ENCODE assay signal across 20 mouse cellular contexts in genomic region chr2:18958044-18958443, GRCm38 (mm10). TPM values are rescaled to one million over a fixed set of nuclear protein-coding genes. Genes with fewer than 3 reads are reported as not detected.
A peak's percentile ranks its signal among the peaks of the same experiment; 100 is the strongest.
DNase-seq lines count a peak whose midpoint lies in the region; ATAC-seq and TF ChIP-seq lines count a peak whose summit lies in the region.
"Had no signal": no experiment of that assay in that cellular context is flagged by ENCODE, and none has a peak within 500 bp of the region (broad histone marks: within the 10 kb centered on the region; RNA-seq: fewer than 3 reads in every experiment).

No protein-coding gene starts in this region.

- no peak for TF ChIP-seq EP300 in heart, adult 2 months (IDR thresholded peaks at IDR 0.05; ENCODE audit: insufficient read depth, low read depth, low read length)
- TF ChIP-seq EP300 in CH12.LX (IDR thresholded peaks at IDR 0.05; ENCODE audit: low read length) = no peak

- H3K4me1 ChIP-seq in heart, embryonic 13.5 days = peaks cover 55% of the 10 kb centered on the region
- peaks cover 9% of the 10 kb centered on the region for H3K4me1 ChIP-seq in heart, adult 2 months (ENCODE audit: control insufficient read depth, insufficient read depth, low read length)
- H3K4me1 ChIP-seq in megakaryocyte, embryonic 14.5 days = peaks cover 100% of the 10 kb centered on the region
- peaks cover 19 to 95% of the 10 kb centered on the region in 2 experiments for H3K4me1 ChIP-seq in CH12.LX (ENCODE audit: control insufficient read depth in 1 of 2, insufficient read depth in 2 of 2)
- H3K4me1 ChIP-seq in intestine, embryonic 15.5 days (replicated peaks) = no peaks in the 10 kb centered on the region
- H3K4me1 ChIP-seq: hindbrain, embryonic 15.5 days had no signal

- no peak overlapping the region for H3K27ac ChIP-seq in heart, embryonic 13.5 days (replicated peaks)
- no peak overlapping the region for H3K27ac ChIP-seq in heart, adult 2 months
- H3K27ac ChIP-seq in CH12.LX (ENCODE audit: insufficient read depth, low read depth) = peak overlapping the region; percentile 51
- peak overlapping the region; percentile 31 for H3K27ac ChIP-seq in macrophage
- no peak overlapping the region for H3K27ac ChIP-seq in intestine, embryonic 15.5 days
- H3K27ac ChIP-seq: embryonic facial prominence, embryonic 15.5 days; hindbrain, embryonic 15.5 days; limb, embryonic 13.5 days had no signal

- no peak for TF ChIP-seq CTCF in heart, adult 2 months (IDR thresholded peaks at IDR 0.05)
- no peak for TF ChIP-seq CTCF in CH12.LX (conservative IDR thresholded peaks at IDR 0.05 in 1 of 2, IDR thresholded peaks at IDR 0.05 in 1 of 2; ENCODE audit: low read depth in 2 of 2, low read length in 2 of 2)

- WGBS in heart, embryonic 13.5 days = 77% methylated on average over 9 of the region's 9 CpGs
- 78% methylated on average over 9 of the region's 9 CpGs for WGBS in heart, adult 2 months
- 98% methylated on average over 4 of the region's 9 CpGs for WGBS in macrophage (ENCODE audit: missing documents)
- WGBS in intestine, embryonic 15.5 days = 89% methylated on average over 9 of the region's 9 CpGs

- ATAC-seq in heart, embryonic 13.5 days (ENCODE audit: extremely low read depth, insufficient number of reproducible peaks, low FRiP score, low TSS enrichment) = no peak
- no peak for ATAC-seq in megakaryocyte, adult 5-6 weeks (ENCODE audit: poor library complexity, severe bottlenecking)
- ATAC-seq in intestine, embryonic 15.5 days = no peak
- ATAC-seq: forebrain, postnatal 0 days; intestine, embryonic 16.5 days had no signal

- 0 out of 2 replicates have a peak, but pooled peaks cover 1% of the 10 kb centered on the region for H3K79me2 ChIP-seq in heart, adult 2 months (replicated peaks; ENCODE audit: control insufficient read depth, insufficient read depth, low read length)
- no peaks in the 10 kb centered on the region for H3K79me2 ChIP-seq in CH12.LX (replicated peaks; ENCODE audit: control insufficient read depth, extremely low read depth, insufficient read depth, poor library complexity, severe bottlenecking)
- H3K79me2 ChIP-seq in macrophage (ENCODE audit: inconsistent target) = peaks cover 100% of the 10 kb centered on the region

- in situ Hi-C loops in CH12.LX (cut with MboI; ENCODE audit: low pct_ligation_motif_present, low pct_unique_long_range_greater_than_20kb, low sequenced_read_pairs) = no loop called here

- H3K9ac ChIP-seq in heart, embryonic 13.5 days = no peak overlapping the region
- H3K9ac ChIP-seq in heart, adult 2 months (ENCODE audit: low read depth, low read length) = no peak overlapping the region
- H3K9ac ChIP-seq in CH12.LX (ENCODE audit: insufficient read depth, low read depth) = peak overlapping the region; percentile 29
- H3K9ac ChIP-seq in intestine, embryonic 15.5 days = no peak overlapping the region
- H3K9ac ChIP-seq: embryonic facial prominence, embryonic 15.5 days; forebrain, postnatal 0 days; hindbrain, embryonic 15.5 days; limb, embryonic 13.5 days had no signal

- dilution Hi-C loops in CH12.LX (cut with MboI; ENCODE audit: extremely low pct_ligation_motif_present, extremely low pct_unique_long_range_greater_than_20kb, low sequenced_read_pairs) = no loop called here

- DNase-seq in heart, adult 2 months = no peak
- peak; percentile 35 for DNase-seq in CH12.LX (ENCODE audit: extremely low read depth)
- DNase-seq: adrenal gland, postnatal 14 days; cerebellum, adult 11-12 months; cerebellum, postnatal 14 days; forebrain, postnatal 0 days; gastrocnemius, postnatal 36 days; heart, postnatal 36 days; lung, adult 2 months; retina, postnatal 1 day had no signal

- intact Hi-C loops in heart, adult 2 months (cut with DNase I) = no loop called here

- peak overlapping the region; percentile 52; the same call in 1 of the 2 replicates for H3K4me2 ChIP-seq in heart, embryonic 13.5 days
- peak overlapping the region; percentile 57 for H3K4me2 ChIP-seq in CH12.LX (ENCODE audit: insufficient read depth, low read depth, poor library complexity, severe bottlenecking)
- H3K4me2 ChIP-seq in intestine, embryonic 15.5 days (replicated peaks) = no peak overlapping the region
- H3K4me2 ChIP-seq: embryonic facial prominence, embryonic 15.5 days; hindbrain, embryonic 15.5 days; limb, embryonic 13.5 days had no signal

- H3K36me3 ChIP-seq in heart, embryonic 13.5 days = no peaks in the 10 kb centered on the region
- peaks cover 2% of the 10 kb centered on the region; the same call in 1 of the 2 replicates for H3K36me3 ChIP-seq in heart, adult 2 months (ENCODE audit: control insufficient read depth, insufficient read depth, low read length)
- H3K36me3 ChIP-seq in megakaryocyte, embryonic 14.5 days (replicated peaks; ENCODE audit: low read length) = peaks cover 23% of the 10 kb centered on the region
- H3K36me3 ChIP-seq in CH12.LX (replicated peaks in 1 of 2; ENCODE audit: control insufficient read depth in 1 of 2, insufficient read depth in 1 of 2, low read length in 1 of 2) = peaks cover 0 to 9% of the 10 kb centered on the region in 2 experiments
- H3K36me3 ChIP-seq in macrophage (ENCODE audit: inconsistent target) = no peaks in the 10 kb centered on the region
- no peaks in the 10 kb centered on the region for H3K36me3 ChIP-seq in intestine, embryonic 15.5 days
- H3K36me3 ChIP-seq: embryonic facial prominence, embryonic 15.5 days; hindbrain, embryonic 15.5 days; limb, embryonic 13.5 days; midbrain, embryonic 10.5 days had no signal

- no peak for TF ChIP-seq POLR2A in heart, adult 2 months (IDR thresholded peaks at IDR 0.05; ENCODE audit: insufficient read depth, low read depth, low read length)
- no peak for TF ChIP-seq POLR2A in CH12.LX (IDR thresholded peaks at IDR 0.05; ENCODE audit: low read depth, low read length)

- TF ChIP-seq RAD21 in CH12.LX (IDR thresholded peaks at IDR 0.05; ENCODE audit: low read depth, low read length) = no peak

- no peaks in the 10 kb centered on the region for H3K9me3 ChIP-seq in heart, embryonic 13.5 days
- no peaks in the 10 kb centered on the region for H3K9me3 ChIP-seq in megakaryocyte, embryonic 14.5 days
- no peaks in the 10 kb centered on the region for H3K9me3 ChIP-seq in CH12.LX (replicated peaks; ENCODE audit: low read length)
- no peaks in the 10 kb centered on the region for H3K9me3 ChIP-seq in intestine, embryonic 15.5 days
- H3K9me3 ChIP-seq: embryonic facial prominence, embryonic 15.5 days; hindbrain, embryonic 15.5 days; limb, embryonic 13.5 days; midbrain, embryonic 10.5 days had no signal

- H3K4me3 ChIP-seq in heart, embryonic 13.5 days = no peak overlapping the region
- H3K4me3 ChIP-seq in heart, adult 2 months = no peak overlapping the region
- peak overlapping the region; percentile 62 for H3K4me3 ChIP-seq in megakaryocyte, embryonic 14.5 days (replicated peaks)
- H3K4me3 ChIP-seq in CH12.LX (replicated peaks in 1 of 3; ENCODE audit: low read depth in 2 of 3, low read length in 2 of 3, poor library complexity in 1 of 3) (peak overlapping the region; percentile 2 to 40 (median 25)), macrophage (ENCODE audit: inconsistent target) (no peak overlapping the region)
- no peak overlapping the region for H3K4me3 ChIP-seq in intestine, embryonic 15.5 days (replicated peaks)
- H3K4me3 ChIP-seq: embryonic facial prominence, embryonic 15.5 days; hindbrain, embryonic 15.5 days; limb, embryonic 13.5 days; midbrain, embryonic 10.5 days had no signal

- H3K27me3 ChIP-seq in heart, embryonic 13.5 days (replicated peaks) = no peaks in the 10 kb centered on the region
- no peaks in the 10 kb centered on the region for H3K27me3 ChIP-seq in heart, adult 2 months (ENCODE audit: control insufficient read depth, insufficient read depth, low read length)
- H3K27me3 ChIP-seq in megakaryocyte, embryonic 14.5 days (replicated peaks) = no peaks in the 10 kb centered on the region
- H3K27me3 ChIP-seq in CH12.LX (replicated peaks) = no peaks in the 10 kb centered on the region
- H3K27me3 ChIP-seq in intestine, embryonic 15.5 days (replicated peaks) = no peaks in the 10 kb centered on the region
- H3K27me3 ChIP-seq: embryonic facial prominence, embryonic 15.5 days; hindbrain, embryonic 15.5 days had no signal

TF ChIP-seq in CH12.LX, 34 proteins besides CTCF, POLR2A, EP300 and RAD21 (continues in another document):
- TF ChIP-seq E2F4 (IDR thresholded peaks at IDR 0.05; ENCODE audit: insufficient replicate concordance, low read depth, low read length) = no peak

RNA-seq across cellular contexts. Expression of gene Pip4k2a, which starts 39.9 kb away (rescaled TPM):
- 5.8 and 6.6 TPM in 2 replicates for polyA plus RNA-seq in heart, embryonic 13.5 days (2015; fragmentation: Nextera tagmentation; extraction: Ambion mirVana)
- total RNA-seq in heart, adult 2 months (2021) = 1 to 10 TPM; 6.5 to 7.6 TPM
- polyA plus RNA-seq in heart, adult 2 months (2012; rRNA removed) = 4.3 and 6.3 TPM in 2 replicates
- polyA plus RNA-seq in megakaryocyte, embryonic 14.5 days (2012; ENCODE audit: insufficient read depth, low replicate concordance) = 1.6 and 39.5 TPM in 2 replicates
- total RNA-seq in megakaryocyte, adult 5-6 weeks (2015) = 121 and 123 TPM in 2 replicates
- 63.0 and 64.8 TPM in 2 replicates for total RNA-seq in megakaryocyte, adult 5-6 weeks (2017)
- total RNA-seq in CH12.LX (2012; rRNA removed) (6.6 and 6.8 TPM in 2 replicates), CH12.LX (2014; rRNA removed) (17.9 and 20.8 TPM in 2 replicates)
- polyA plus RNA-seq in CH12.LX (2012; ENCODE audit: insufficient read length, low read depth) (52.9 and 84.7 TPM in 2 replicates), macrophage (2018) (78.0 to 163 TPM (median 96.3 TPM) in 3 replicates)
- 10 to 100 TPM; 27.1 to 84.6 (median 64.4) TPM for total RNA-seq in macrophage (2018; cell fraction: chromatin; rRNA removed)
- 100 to 1,000 TPM in 11 of 26 experiments, 10 to 100 TPM in 15; 63.7 to 127 (median 98.6) TPM for total RNA-seq in macrophage (2018; cell fraction: cytosol; rRNA removed)
- total RNA-seq in macrophage (2018; cell fraction: nucleus; rRNA removed) = 100 to 1,000 TPM in 1 of 26 experiments, 10 to 100 TPM in 25; 28.8 to 104 (median 69.2) TPM
- polyA plus RNA-seq in intestine, embryonic 15.5 days (2015; fragmentation: Nextera tagmentation; extraction: Ambion mirVana) = 8.9 and 9.2 TPM in 2 replicates

RNA-seq across cellular contexts. Expression of gene 4930426L09Rik, which starts 40.1 kb away (rescaled TPM):
- 0.29 TPM in 2 replicates for polyA plus RNA-seq in heart, embryonic 13.5 days (2015; fragmentation: Nextera tagmentation; extraction: Ambion mirVana)
- total RNA-seq in heart, adult 2 months (2021) = not detected
- polyA plus RNA-seq in heart, adult 2 months (2012; rRNA removed) = 0.18 and 0.32 TPM in 2 replicates
- polyA plus RNA-seq in megakaryocyte, embryonic 14.5 days (2012; ENCODE audit: insufficient read depth, low replicate concordance) = 0.43 TPM in 1 of 2 replicates, not detected in the other
- 2.1 and 3.0 TPM in 2 replicates for total RNA-seq in megakaryocyte, adult 5-6 weeks (2015)
- total RNA-seq in megakaryocyte, adult 5-6 weeks (2017) = 0.53 and 0.59 TPM in 2 replicates
- total RNA-seq in CH12.LX (2012; rRNA removed) (0.25 and 0.30 TPM in 2 replicates), CH12.LX (2014; rRNA removed) (0.22 and 0.26 TPM in 2 replicates)
- polyA plus RNA-seq in CH12.LX (2012; ENCODE audit: insufficient read length, low read depth) (0.16 and 0.31 TPM in 2 replicates), macrophage (2018) (0.52 to 0.92 TPM (median 0.66 TPM) in 3 replicates)
- 1 to 10 TPM in 17 of 26 experiments, under 1 TPM in 3, not detected in 6; 0.61 to 4.6 (median 1.7) TPM for total RNA-seq in macrophage (2018; cell fraction: chromatin; rRNA removed)
- total RNA-seq in macrophage (2018; cell fraction: cytosol; rRNA removed) = 1 to 10 TPM in 8 of 26 experiments, under 1 TPM in 18; 0.22 to 2.3 (median 0.60) TPM
- 1 to 10 TPM in 17 of 26 experiments, under 1 TPM in 7, not detected in 2; 0.49 to 9.2 (median 2.4) TPM for total RNA-seq in macrophage (2018; cell fraction: nucleus; rRNA removed)
- 0.31 and 0.63 TPM in 2 replicates for polyA plus RNA-seq in intestine, embryonic 15.5 days (2015; fragmentation: Nextera tagmentation; extraction: Ambion mirVana)
- total RNA-seq: gastrocnemius, postnatal 36 days had no signal

Comparison
In these comparisons a context has a peak if more than half of its experiments do, and no peak if none do; other contexts are left out.
1. H3K27ac ChIP-seq: peak in CH12.LX (single experiment) and macrophage (single experiment); none in heart, embryonic 13.5 days (single experiment), heart, adult 2 months (single experiment) and intestine, embryonic 15.5 days (single experiment).
2. H3K4me3 ChIP-seq: peak in megakaryocyte, embryonic 14.5 days (single experiment) and CH12.LX (3 of 3); none in heart, embryonic 13.5 days (single experiment), heart, adult 2 months (single experiment), macrophage (single experiment) and intestine, embryonic 15.5 days (single experiment).